Mouse (Mus musculus): Measurements from ENCODE around the gene Ppip5k2. TPM values are rescaled to one million over a fixed set of nuclear protein-coding genes. Genes with fewer than 3 reads are reported as not detected.

Ppip5k2 gene
- polyA plus RNA-seq, 1 experiment from 2014 or later = 7.7 TPM

DNA sequence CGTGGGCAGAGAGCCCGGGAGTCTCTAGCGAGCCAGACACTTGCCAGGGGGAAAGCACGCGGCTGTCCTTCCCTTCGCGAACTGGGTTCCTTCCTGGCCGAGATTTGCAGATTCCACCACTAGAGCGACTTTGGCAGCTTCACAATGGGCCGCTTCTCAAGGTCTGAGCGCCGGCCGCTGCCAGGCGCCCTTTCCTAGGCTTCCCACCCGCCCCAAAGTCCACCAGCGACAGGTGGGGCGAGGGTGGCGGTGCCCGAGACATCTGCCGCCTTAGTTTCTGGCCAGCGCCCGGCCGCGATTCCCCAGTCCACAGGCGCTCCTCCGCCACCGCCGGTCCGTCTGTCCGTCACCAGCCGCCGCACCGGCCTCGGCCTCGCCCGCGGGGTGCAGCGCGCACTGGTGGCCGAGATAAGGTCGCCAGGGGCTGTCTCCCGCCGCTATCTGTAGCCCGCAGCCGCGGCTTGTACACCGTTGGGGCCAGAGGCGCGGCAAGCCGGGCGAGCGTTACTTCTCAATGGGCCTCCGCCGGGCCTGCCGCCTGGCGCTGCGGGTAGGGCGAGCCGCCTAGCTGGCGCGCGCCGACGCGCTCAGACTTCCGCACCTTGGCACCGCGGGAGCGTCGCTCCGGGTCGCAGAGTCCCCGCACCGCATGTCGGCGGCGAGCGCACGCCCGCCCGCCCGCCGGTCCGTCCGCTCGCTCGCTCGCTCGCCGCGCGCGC lies 109.4 kb downstream of the Ppip5k2 start:
- ATAC-seq (peak; percentile 37), DNase-seq (ENCODE audit: low spot score) (peak; percentile 83)
- H3K27ac ChIP-seq (ENCODE audit: low read length) = peak overlapping the region; percentile 83
- H3K9me3 ChIP-seq (ENCODE audit: low read length) = no peaks in the 10 kb centered on the region
- H3K27me3 ChIP-seq (replicated peaks; ENCODE audit: insufficient read depth, low read length) = no peaks in the 10 kb centered on the region
- H3K9ac ChIP-seq (replicated peaks; ENCODE audit: low read depth) = peak overlapping the region; percentile 58
- H3K4me3 ChIP-seq (ENCODE audit: low read depth, low read length) = peak overlapping the region; percentile 85
- H3K4me2 ChIP-seq (replicated peaks; ENCODE audit: low read depth, low read length) = peak overlapping the region; percentile 98
- H3K36me3 ChIP-seq (ENCODE audit: insufficient read depth, low read length) = no peaks in the 10 kb centered on the region
- TF ChIP-seq EP300 (IDR thresholded peaks at IDR 0.05) = no peak
- peak; percentile 50 for TF ChIP-seq CTCF (IDR thresholded peaks at IDR 0.05)
- peaks cover 6% of the 10 kb centered on the region; the same call in 1 of the 2 replicates for H3K4me1 ChIP-seq (ENCODE audit: insufficient read depth, low read depth, low read length)
- WGBS = under 1% methylated on average over 56 of the region's 93 CpGs

- H3K9ac ChIP-seq (replicated peaks; ENCODE audit: low read depth) = no peak overlapping the region
- no peak overlapping the region for H3K27ac ChIP-seq (ENCODE audit: low read length)
- TF ChIP-seq EP300 (IDR thresholded peaks at IDR 0.05) (no peak), CTCF (IDR thresholded peaks at IDR 0.05) (no peak)
- peak overlapping the region; percentile 85; the same call in 1 of the 2 replicates for H3K4me3 ChIP-seq (ENCODE audit: low read depth, low read length)
- no peaks in the 10 kb centered on the region for H3K36me3 ChIP-seq (ENCODE audit: insufficient read depth, low read length)
- peaks cover 6% of the 10 kb centered on the region; the same call in 1 of the 2 replicates for H3K4me1 ChIP-seq (ENCODE audit: insufficient read depth, low read depth, low read length)
- H3K27me3 ChIP-seq (replicated peaks; ENCODE audit: insufficient read depth, low read length) = no peaks in the 10 kb centered on the region
- peak; percentile 17 for DNase-seq (ENCODE audit: low spot score)
- ATAC-seq = no peak
- H3K4me2 ChIP-seq (replicated peaks; ENCODE audit: low read depth, low read length) = peak overlapping the region; percentile 98; the same call in 1 of the 2 replicates
- H3K9me3 ChIP-seq (ENCODE audit: low read length) = no peaks in the 10 kb centered on the region
- WGBS = 70% methylated on average over 7 of the region's 7 CpGs
These were observed 110.8 kb downstream of the Ppip5k2 start for GRCm38 (mm10) chr1:97659405-97659804.

GRCm38 (mm10) chr1:97657786-97658185 lies 112.4 kb downstream of the Ppip5k2 start:
- TF ChIP-seq CTCF (IDR thresholded peaks at IDR 0.05) (no peak), EP300 (IDR thresholded peaks at IDR 0.05) (no peak)
- Histone ChIP-seq H3K27ac (ENCODE audit: low read length) (no peak overlapping the region), H3K36me3 (ENCODE audit: insufficient read depth, low read length) (no peaks in the 10 kb centered on the region), H3K9ac (replicated peaks; ENCODE audit: low read depth) (no peak overlapping the region), H3K4me3 (ENCODE audit: low read depth, low read length) (no peak overlapping the region), H3K4me2 (replicated peaks; ENCODE audit: low read depth, low read length) (no peak overlapping the region), H3K27me3 (replicated peaks; ENCODE audit: insufficient read depth, low read length) (no peaks in the 10 kb centered on the region), H3K4me1 (ENCODE audit: insufficient read depth, low read depth, low read length) (peaks cover 6% of the 10 kb centered on the region; the same call in 1 of the 2 replicates), H3K9me3 (ENCODE audit: low read length) (no peaks in the 10 kb centered on the region)
- no peak for DNase-seq (ENCODE audit: low spot score)
- no peak for ATAC-seq
- WGBS = 73% methylated on average over 2 of the region's 2 CpGs

DNA sequence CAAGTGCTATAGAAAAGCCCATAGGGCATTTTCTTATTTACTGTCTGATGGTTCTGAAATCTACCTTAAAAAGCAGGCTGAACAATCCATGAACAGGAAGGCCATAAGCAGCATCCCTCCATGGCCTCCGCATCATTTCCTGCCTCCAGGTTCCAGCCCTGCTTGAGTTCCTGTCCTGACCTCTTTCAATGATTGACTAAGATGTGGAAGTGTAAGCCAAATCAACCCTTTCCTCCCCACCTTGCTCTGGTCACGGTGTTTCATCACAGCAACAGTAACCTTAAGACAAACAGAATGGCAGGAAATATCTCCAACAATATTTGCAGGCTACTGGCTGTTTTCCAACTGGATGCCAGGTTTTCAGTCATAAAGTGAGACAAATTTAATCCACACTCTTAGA lies 113.0 kb downstream of the Ppip5k2 start:
- Histone ChIP-seq H3K36me3 (ENCODE audit: insufficient read depth, low read length) (no peaks in the 10 kb centered on the region), H3K4me3 (ENCODE audit: low read depth, low read length) (no peak overlapping the region), H3K4me1 (ENCODE audit: insufficient read depth, low read depth, low read length) (peaks cover 6% of the 10 kb centered on the region; the same call in 1 of the 2 replicates), H3K27ac (ENCODE audit: low read length) (no peak overlapping the region), H3K9me3 (ENCODE audit: low read length) (no peaks in the 10 kb centered on the region), H3K27me3 (replicated peaks; ENCODE audit: insufficient read depth, low read length) (no peaks in the 10 kb centered on the region), H3K4me2 (replicated peaks; ENCODE audit: low read depth, low read length) (no peak overlapping the region), H3K9ac (replicated peaks; ENCODE audit: low read depth) (no peak overlapping the region)
- ATAC-seq (no peak), DNase-seq (ENCODE audit: low spot score) (peak; percentile 15)
- WGBS = 40% methylated on average over 2 of the region's 2 CpGs
- TF ChIP-seq EP300 (IDR thresholded peaks at IDR 0.05) (no peak), CTCF (IDR thresholded peaks at IDR 0.05) (no peak)

Other genes with a start within 250 kb of the Ppip5k2 start
- gene D1Ertd622e, start 108.3 kb downstream of the Ppip5k2 start, polyA plus RNA-seq (2015; fragmentation: Nextera tagmentation; extraction: Ambion mirVana) = 13.2 and 15.4 TPM in 2 replicates
- gene Gin1, start 239 bp downstream of the Ppip5k2 start, polyA plus RNA-seq (2015; fragmentation: Nextera tagmentation; extraction: Ambion mirVana) = 14.6 and 14.8 TPM in 2 replicates

Measured in lung, postnatal 0 days (tissue).